Mouse (Mus musculus) ES-Bruce4 (cell line): ENCODE data around the gene Tpi1. TPM values are rescaled to one million over a fixed set of nuclear protein-coding genes. Genes with fewer than 3 reads are reported as not detected.

Experiments used
- H3K27ac ChIP-seq: 2 replicates; pipeline ENCODE4 v1.5.1; 2012; ENCODE audit warnings: low read length, inconsistent platforms; ENCODE audit not compliant: insufficient read depth
- H3K27me3 ChIP-seq: 2 replicates; pipeline ENCODE4 v1.6.1; 2012; ENCODE audit warnings: mild to moderate bottlenecking, low read length, inconsistent platforms; ENCODE audit not compliant: control insufficient read depth, poor library complexity, insufficient read depth, severe bottlenecking
- H3K36me3 ChIP-seq: 2 replicates; pipeline ENCODE4 v1.6.1; 2012; ENCODE audit warnings: inconsistent platforms, mild to moderate bottlenecking, low read length, moderate library complexity; ENCODE audit not compliant: control insufficient read depth, poor library complexity, insufficient read depth, severe bottlenecking
- H3K4me1 ChIP-seq: one replicate; pipeline ENCODE4 v1.8.1; 2011; ENCODE audit warnings: low read length; ENCODE audit not compliant: control insufficient read depth, insufficient read depth
- H3K4me3 ChIP-seq: 2 replicates; pipeline ENCODE4 v1.5.1; 2011; ENCODE audit warnings: low read depth, mild to moderate bottlenecking, low read length
- H3K9ac ChIP-seq: 2 replicates; pipeline ENCODE4 v1.6.1; 2012; ENCODE audit warnings: low read depth, mild to moderate bottlenecking, inconsistent platforms; ENCODE audit not compliant: poor library complexity, severe bottlenecking
- H3K9me3 ChIP-seq: replicated peaks from 2 replicates; pipeline ENCODE4 v1.6.1; 2012; ENCODE audit warnings: mild to moderate bottlenecking, low read length, inconsistent platforms; ENCODE audit not compliant: control insufficient read depth, poor library complexity, insufficient read depth, severe bottlenecking
- CTCF ChIP-seq: IDR thresholded peaks from one replicate; pipeline ENCODE4 v1.8.1; 2011; ENCODE audit warnings: low read depth, low read length
- EP300 ChIP-seq: IDR thresholded peaks from 2 replicates; pipeline ENCODE4 v1.6.1; 2011; ENCODE audit warnings: low read depth, low read length; ENCODE audit not compliant: insufficient read depth
- POLR2A ChIP-seq: IDR thresholded peaks from one replicate; pipeline ENCODE4 v1.8.1; 2011; ENCODE audit warnings: low read length; ENCODE audit not compliant: insufficient read depth
- polyA plus RNA-seq: library from polyadenylated mRNA; stranded (reverse); fragments of >200 nt; gene quantifications from 2 replicates; pipeline ENCODE4 v1.2.4, GENCODE M21; 2011; ENCODE audit warnings: low read depth; ENCODE audit not compliant: missing spikeins, insufficient read depth, insufficient read length

The Tpi1 gene
- 377 and 389 TPM in 2 replicates for polyA plus RNA-seq

- Histone ChIP-seq H3K36me3 (peaks cover 11% of the 10 kb centered on the region), H3K4me3 (peak within 1 kb of the TSS; percentile 90)
Observed at GRCm38 (mm10) chr6:124813933-124814332, at the start of gene Tpi1. Tpi1 (minus strand) TSS chr6:124814296.

GRCm38 (mm10) chr6:124863125-124863657, 49.1 kb upstream of the Tpi1 start:
- Histone ChIP-seq H3K4me3 (peak overlapping the region; percentile 57), H3K27me3 (no peaks in the 10 kb centered on the region), H3K4me1 (peaks cover 13% of the 10 kb centered on the region), H3K9me3 (no peaks in the 10 kb centered on the region), H3K9ac (peak overlapping the region; percentile 78), H3K36me3 (no peaks in the 10 kb centered on the region), H3K27ac (no peak overlapping the region)
- TF ChIP-seq CTCF: peak; percentile 30
- no peak for TF ChIP-seq POLR2A
- no peak for TF ChIP-seq EP300

More at GRCm38 (mm10) chr6:124813933-124814332, at the start of gene Tpi1:
- no peaks in the 10 kb centered on the region for H3K4me1 ChIP-seq
- peak within 1 kb of the TSS; percentile 77 for H3K9ac ChIP-seq
- no peaks in the 10 kb centered on the region for H3K27me3 ChIP-seq
- no peak within 1 kb of the TSS for H3K27ac ChIP-seq
- no peaks in the 10 kb centered on the region for H3K9me3 ChIP-seq
- TF ChIP-seq POLR2A (peak; percentile 99), CTCF (no peak), EP300 (no peak)

- TF ChIP-seq POLR2A: no peak
- TF ChIP-seq EP300: no peak
- TF ChIP-seq CTCF: no peak
- H3K36me3 ChIP-seq: no peaks in the 10 kb centered on the region
- no peak overlapping the region for H3K9ac ChIP-seq
- H3K4me1 ChIP-seq: peaks cover 13% of the 10 kb centered on the region
- H3K4me3 ChIP-seq: no peak overlapping the region
- H3K9me3 ChIP-seq: no peaks in the 10 kb centered on the region
- no peaks in the 10 kb centered on the region for H3K27me3 ChIP-seq
- no peak overlapping the region for H3K27ac ChIP-seq
Observed at GRCm38 (mm10) chr6:124862406-124863124, 48.5 kb upstream of the Tpi1 start.

- no peak overlapping the region for H3K27ac ChIP-seq
Observed at GRCm38 (mm10) chr6:124861802-124862201, 47.7 kb upstream of the Tpi1 start.

GRCm38 (mm10) chr6:124861266-124861665, 47.2 kb upstream of the Tpi1 start:
- Histone ChIP-seq H3K27me3 (no peaks in the 10 kb centered on the region), H3K4me1 (peaks cover 13% of the 10 kb centered on the region), H3K9me3 (no peaks in the 10 kb centered on the region), H3K36me3 (no peaks in the 10 kb centered on the region), H3K27ac (no peak overlapping the region), H3K9ac (no peak overlapping the region), H3K4me3 (no peak overlapping the region)
- TF ChIP-seq CTCF (no peak), POLR2A (no peak), EP300 (no peak)

More at GRCm38 (mm10) chr6:124861802-124862201, 47.7 kb upstream of the Tpi1 start:
- Histone ChIP-seq H3K9me3 (no peaks in the 10 kb centered on the region), H3K9ac (no peak overlapping the region), H3K4me1 (peaks cover 13% of the 10 kb centered on the region), H3K4me3 (no peak overlapping the region), H3K36me3 (no peaks in the 10 kb centered on the region), H3K27me3 (no peaks in the 10 kb centered on the region)
- TF ChIP-seq CTCF: no peak

GRCm38 (mm10) chr6:124860511-124860910, 46.4 kb upstream of the Tpi1 start:
- no peaks in the 10 kb centered on the region for H3K27me3 ChIP-seq
- H3K4me1 ChIP-seq: peaks cover 19% of the 10 kb centered on the region
- no peaks in the 10 kb centered on the region for H3K9me3 ChIP-seq
- no peak overlapping the region for H3K27ac ChIP-seq
- no peak overlapping the region for H3K9ac ChIP-seq
- no peaks in the 10 kb centered on the region for H3K36me3 ChIP-seq
- no peak overlapping the region for H3K4me3 ChIP-seq
- TF ChIP-seq EP300 (no peak), CTCF (no peak), POLR2A (no peak)
